Mouse (Mus musculus): ENCODE measurements around the gene Alg11. TPM values are rescaled to one million over a fixed set of nuclear protein-coding genes. Genes with fewer than 3 reads are reported as not detected.

Alg11 gene
- 13.7 and 14.3 TPM in 2 replicates for total RNA-seq (2012; rRNA removed)
- total RNA-seq (2014; rRNA removed), result 14.3 and 16.1 TPM in 2 replicates
- 10.9 and 11.9 TPM in 2 replicates for polyA plus RNA-seq (2012; ENCODE audit: insufficient read length, low read depth)

- Histone ChIP-seq H3K79me2 (replicated peaks; ENCODE audit: control insufficient read depth, extremely low read depth, insufficient read depth, poor library complexity, severe bottlenecking) (peaks cover 8% of the 10 kb centered on the region; the same call in 1 of the 2 replicates), H3K36me3 (replicated peaks in 1 of 2; ENCODE audit: control insufficient read depth in 1 of 2, insufficient read depth in 1 of 2, low read length in 1 of 2) (peaks cover 9 to 32% of the 10 kb centered on the region in 2 experiments), H3K4me1 (ENCODE audit: control insufficient read depth in 1 of 2, insufficient read depth in 2 of 2) (peaks cover 3 to 19% of the 10 kb centered on the region in 2 experiments), H3K27ac (ENCODE audit: insufficient read depth, low read depth) (no peak within 1 kb of the TSS), H3K9ac (ENCODE audit: insufficient read depth, low read depth) (peak within 1 kb of the TSS; percentile 66), H3K4me2 (ENCODE audit: insufficient read depth, low read depth, poor library complexity, severe bottlenecking) (peak within 1 kb of the TSS; percentile 86), H3K4me3 (replicated peaks in 1 of 3; ENCODE audit: low read depth in 2 of 3, low read length in 2 of 3, poor library complexity in 1 of 3) (peak within 1 kb of the TSS; percentile 73 to 99 (median 82)), H3K9me3 (replicated peaks; ENCODE audit: low read length) (peaks cover 6% of the 10 kb centered on the region), H3K27me3 (replicated peaks) (peaks cover 47% of the 10 kb centered on the region)
- DNase-seq (ENCODE audit: extremely low read depth), result peak; percentile 99
- dilution Hi-C loops (cut with MboI; ENCODE audit: extremely low pct_ligation_motif_present, extremely low pct_unique_long_range_greater_than_20kb, low sequenced_read_pairs) (no loop called here), in situ Hi-C loops (cut with MboI; ENCODE audit: low pct_ligation_motif_present, low pct_unique_long_range_greater_than_20kb, low sequenced_read_pairs) (no loop called here)
- TF ChIP-seq TCF12 (IDR thresholded peaks at IDR 0.05; ENCODE audit: low read depth, low read length) (peak; percentile 75; the same call in 1 of the 2 replicates), KAT2A (IDR thresholded peaks at IDR 0.05; ENCODE audit: insufficient replicate concordance, low read length) (peak; percentile 69; the same call in 1 of the 2 replicates), ZMIZ1 (IDR thresholded peaks at IDR 0.05; ENCODE audit: low read depth, low read length) (peak; percentile 79), E2F4 (IDR thresholded peaks at IDR 0.05; ENCODE audit: insufficient replicate concordance, low read depth, low read length) (no peak), CHD2 (IDR thresholded peaks at IDR 0.05; ENCODE audit: low read length) (peak; percentile 79), BHLHE40 (IDR thresholded peaks at IDR 0.05; ENCODE audit: low read depth, low read length) (peak; percentile 43; the same call in 1 of the 2 replicates), POLR2AphosphoS2 (IDR thresholded peaks at IDR 0.05; ENCODE audit: low read depth, low read length) (peak; percentile 74; the same call in 1 of the 2 replicates), USF1 (IDR thresholded peaks at IDR 0.05; ENCODE audit: low read depth, low read length) (peak; percentile 29; the same call in 1 of the 2 replicates), UBTF (IDR thresholded peaks at IDR 0.05; ENCODE audit: low read depth, low read length) (no peak), HCFC1 (IDR thresholded peaks at IDR 0.05; ENCODE audit: low read depth, low read length) (peak; percentile 83), GABPA (IDR thresholded peaks at IDR 0.05; ENCODE audit: insufficient replicate concordance, low read depth, low read length) (no peak; the same call in 1 of the 2 replicates), PAX5 (IDR thresholded peaks at IDR 0.05; ENCODE audit: low read length) (no peak), ZNF384 (IDR thresholded peaks at IDR 0.05; ENCODE audit: low read depth, low read length) (no peak), POLR2A (IDR thresholded peaks at IDR 0.05; ENCODE audit: low read depth, low read length) (peak; percentile 97), MAX (IDR thresholded peaks at IDR 0.05; ENCODE audit: low read length) (peak; percentile 73; the same call in 1 of the 2 replicates), RAD21 (IDR thresholded peaks at IDR 0.05; ENCODE audit: low read depth, low read length) (no peak), SMC3 (IDR thresholded peaks at IDR 0.05; ENCODE audit: low read depth, low read length) (no peak), JUND (conservative IDR thresholded peaks at IDR 0.05; ENCODE audit: low read depth, low read length) (no peak), MAZ (IDR thresholded peaks at IDR 0.05; ENCODE audit: low read depth, low read length) (peak; percentile 58; the same call in 1 of the 2 replicates), ELF1 (IDR thresholded peaks at IDR 0.05; ENCODE audit: low read depth, low read length) (peak; percentile 93), JUN (IDR thresholded peaks at IDR 0.05; ENCODE audit: insufficient read depth, low read depth, low read length) (no peak), EP300 (IDR thresholded peaks at IDR 0.05; ENCODE audit: low read length) (no peak), NRF1 (IDR thresholded peaks at IDR 0.05; ENCODE audit: low read depth, low read length) (peak; percentile 60), SIN3A (IDR thresholded peaks at IDR 0.05; ENCODE audit: low read length) (no peak; the same call in 1 of the 2 replicates), NELFE (IDR thresholded peaks at IDR 0.05; ENCODE audit: low read depth, low read length) (peak; percentile 92), ZC3H11A (IDR thresholded peaks at IDR 0.05; ENCODE audit: low read depth, low read length) (no peak), MEF2A (IDR thresholded peaks at IDR 0.05; ENCODE audit: borderline replicate concordance, low read depth, low read length) (0 out of 2 replicates have a peak, but pooled peaks have one; percentile 33), MYC (IDR thresholded peaks at IDR 0.05; ENCODE audit: low read depth, low read length) (peak; percentile 88), TBP (conservative IDR thresholded peaks at IDR 0.05; ENCODE audit: low read depth, low read length) (peak; percentile 85), MXI1 (IDR thresholded peaks at IDR 0.05; ENCODE audit: low read depth, low read length) (peak; percentile 89), IRF4 (IDR thresholded peaks at IDR 0.05; ENCODE audit: low read depth, low read length) (peak; percentile 39; the same call in 1 of the 2 replicates)
Measured at GRCm38 (mm10) chr8:22060446-22060889, at the start of gene Alg11. Gene Alg11, plus strand, starts transcription at chr8:22060721.
